Mouse (Mus musculus): ENCODE data around the gene H2-M10.1.

DNA sequence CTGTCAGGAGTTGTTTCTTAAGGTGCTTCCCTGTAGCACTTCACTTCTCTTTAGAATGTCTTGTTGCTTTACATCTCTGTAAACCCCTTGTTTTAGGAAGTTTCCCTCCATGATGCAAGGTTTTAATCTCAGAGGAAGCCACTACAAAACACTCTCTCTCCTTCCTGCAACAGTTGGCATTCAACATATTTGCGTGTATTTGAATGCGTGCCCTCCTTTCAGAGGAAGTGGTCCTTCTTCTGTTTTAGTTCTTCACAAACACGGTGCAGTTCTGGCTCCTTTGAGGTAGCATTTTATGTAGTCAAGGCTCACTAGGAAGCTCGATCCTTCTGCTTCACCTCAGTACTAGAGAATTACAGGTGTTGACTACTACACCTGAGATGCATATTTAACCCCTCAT is 52.2 kb downstream of the H2-M10.1 start:
- TF ChIP-seq CTCF (IDR thresholded peaks at IDR 0.05; ENCODE audit: borderline replicate concordance, extremely low read depth, insufficient read depth, insufficient read length) (no peak), POLR2A (IDR thresholded peaks at IDR 0.05; ENCODE audit: borderline replicate concordance, extremely low read depth, insufficient read depth, insufficient read length, poor library complexity, severe bottlenecking) (no peak)

Measured in brain, embryonic 14.5 days (tissue).